12 mouse cellular contexts compared by ENCODE assay signal in genomic region chr1:75463652-75464204, GRCm38 (mm10). TPM values are rescaled to one million over a fixed set of nuclear protein-coding genes. Genes with fewer than 3 reads are reported as not detected.
DNase-seq lines count a peak whose midpoint lies in the region; ATAC-seq and TF ChIP-seq lines count a peak whose summit lies in the region.
"Had no signal": no experiment of that assay in that cellular context is flagged by ENCODE, and none has a peak within 500 bp of the region (broad histone marks: within the 10 kb centered on the region; RNA-seq: fewer than 3 reads in every experiment).

No protein-coding gene starts in this region.

- no peaks in the 10 kb centered on the region; the same call in 1 of the 2 replicates for H3K36me3 ChIP-seq in erythroblast, embryonic 14.5 days (ENCODE audit: control insufficient read depth)
- no peaks in the 10 kb centered on the region for H3K36me3 ChIP-seq in lung, embryonic 16.5 days (ENCODE audit: control insufficient read depth, insufficient read depth, low read length)
- no peaks in the 10 kb centered on the region for H3K36me3 ChIP-seq in liver, embryonic 14.5 days (replicated peaks; ENCODE audit: control insufficient read depth, insufficient read depth, low read depth)

- peaks cover 3% of the 10 kb centered on the region; the same call in 1 of the 2 replicates for H3K9me3 ChIP-seq in erythroblast, embryonic 14.5 days (ENCODE audit: control insufficient read depth, low read length)
- H3K9me3 ChIP-seq in lung, embryonic 16.5 days (ENCODE audit: control insufficient read depth, low read length): no peaks in the 10 kb centered on the region
- H3K9me3 ChIP-seq in liver, embryonic 14.5 days (ENCODE audit: control insufficient read depth, low read length): no peaks in the 10 kb centered on the region

- H3K27ac ChIP-seq in lung, embryonic 16.5 days (ENCODE audit: low read length): no peak overlapping the region
- no peak overlapping the region; the same call in 1 of the 2 replicates for H3K27ac ChIP-seq in liver, embryonic 14.5 days

- peak; percentile 70 for TF ChIP-seq EP300 in liver, embryonic 14.5 days (IDR thresholded peaks at IDR 0.05; ENCODE audit: low read depth)

- H3K4me3 ChIP-seq in erythroblast, embryonic 14.5 days (replicated peaks): peak overlapping the region; percentile 8
- H3K4me3 ChIP-seq in lung, embryonic 16.5 days (ENCODE audit: low read length): no peak overlapping the region
- peak overlapping the region in 1 of 2 experiments; percentile 17; a peak in 1 of 4 replicates for H3K4me3 ChIP-seq in liver, embryonic 14.5 days (ENCODE audit: insufficient read depth in 1 of 2, low read depth in 2 of 2, low read length in 2 of 2)

- 80% methylated on average over 5 of the region's 5 CpGs for WGBS in lung, embryonic 16.5 days
- 34% methylated on average over 5 of the region's 5 CpGs for WGBS in liver, embryonic 14.5 days (ENCODE audit: insufficient replicate concordance)

- H3K4me1 ChIP-seq in erythroblast, embryonic 14.5 days (ENCODE audit: control insufficient read depth): peaks cover 53% of the 10 kb centered on the region
- peaks cover 7% of the 10 kb centered on the region for H3K4me1 ChIP-seq in lung, embryonic 16.5 days (replicated peaks; ENCODE audit: control insufficient read depth, insufficient read depth, low read length)
- peaks cover 18 to 36% of the 10 kb centered on the region in 2 experiments for H3K4me1 ChIP-seq in liver, embryonic 14.5 days (replicated peaks; ENCODE audit: control insufficient read depth in 2 of 2, insufficient read depth in 2 of 2, low read length in 1 of 2)

- H3K4me2 ChIP-seq in lung, embryonic 16.5 days (ENCODE audit: low read depth, low read length): no peak overlapping the region
- H3K4me2 ChIP-seq in liver, embryonic 14.5 days (ENCODE audit: low read depth): peak overlapping the region; percentile 56

- TF ChIP-seq CTCF in liver, embryonic 14.5 days (IDR thresholded peaks at IDR 0.05; ENCODE audit: low read depth): no peak

- ATAC-seq in erythroblast, adult 5-6 weeks (replicated peaks; ENCODE audit: low FRiP score, poor library complexity, severe bottlenecking): no peak
- no peak for ATAC-seq in lung, embryonic 16.5 days (ENCODE audit: low read depth)
- ATAC-seq in liver, embryonic 14.5 days (ENCODE audit: insufficient read depth): peak; percentile 86

- no peak for DNase-seq in lung, postnatal 4 days
- peak in 2 of 3 experiments; percentile 50 to 58 for DNase-seq in liver, embryonic 14.5 days (ENCODE audit: low read depth in 3 of 3, low spot score in 3 of 3)
- peak; percentile 87 for DNase-seq in retina, postnatal 1 day
- no peak for DNase-seq in lung, postnatal 10 days
- no peak for DNase-seq in lung, postnatal 25 days (ENCODE audit: low spot score)
- DNase-seq: cerebellum, postnatal 36 days; right cerebral cortex, postnatal 25 days had no signal

- peak overlapping the region; percentile 31; the same call in 1 of the 2 replicates for H3K9ac ChIP-seq in lung, embryonic 16.5 days (ENCODE audit: low read length)
- H3K9ac ChIP-seq in liver, embryonic 14.5 days (replicated peaks): peak overlapping the region; percentile 1

- peaks cover 50% of the 10 kb centered on the region for H3K27me3 ChIP-seq in erythroblast, embryonic 14.5 days (ENCODE audit: control insufficient read depth)
- peaks cover 6% of the 10 kb centered on the region for H3K27me3 ChIP-seq in lung, embryonic 16.5 days (ENCODE audit: control insufficient read depth, insufficient read depth, low read depth, low read length)
- H3K27me3 ChIP-seq in liver, embryonic 14.5 days (ENCODE audit: control insufficient read depth, insufficient read depth, low read length): peaks cover 21% of the 10 kb centered on the region

RNA-seq across cellular contexts. Expression of gene Asic4, which starts 13.5 kb away (rescaled TPM):
- 0.02 TPM in 1 of 2 replicates, not detected in the other for polyA plus RNA-seq in erythroblast, embryonic 14.5 days (2012)
- not detected in 2 replicates for total RNA-seq in erythroblast, adult 5-6 weeks (2015; ENCODE audit: low replicate concordance)
- not detected in 2 replicates for total RNA-seq in erythroblast, adult 5-6 weeks (2017; ENCODE audit: low replicate concordance)
- polyA plus RNA-seq in lung, embryonic 16.5 days (2015; fragmentation: Nextera tagmentation; extraction: Ambion mirVana): 0.05 and 0.11 TPM in 2 replicates
- 0.03 TPM in 2 replicates for polyA plus RNA-seq in liver, embryonic 14.5 days (2012; rRNA removed)
- polyA plus RNA-seq in liver, embryonic 14.5 days (2014; fragmentation: Nextera tagmentation; extraction: Ambion mirVana): not detected in 2 replicates
- total RNA-seq: ES-E14; liver, adult 2 months had no signal
- polyA plus RNA-seq: liver, adult 2 months had no signal

RNA-seq across cellular contexts. Expression of gene Chpf, which starts 15.4 kb away (rescaled TPM):
- 0.26 and 0.30 TPM in 2 replicates for polyA plus RNA-seq in erythroblast, embryonic 14.5 days (2012)
- 0.42 TPM in 1 of 2 replicates, not detected in the other for total RNA-seq in erythroblast, adult 5-6 weeks (2015; ENCODE audit: low replicate concordance)
- total RNA-seq in erythroblast, adult 5-6 weeks (2017; ENCODE audit: low replicate concordance): 0.26 and 1.3 TPM in 2 replicates
- 22.9 and 25.2 TPM in 2 replicates for polyA plus RNA-seq in lung, embryonic 16.5 days (2015; fragmentation: Nextera tagmentation; extraction: Ambion mirVana)
- 5.0 and 5.2 TPM in 2 replicates for polyA plus RNA-seq in liver, embryonic 14.5 days (2012; rRNA removed)
- 2.8 and 3.6 TPM in 2 replicates for polyA plus RNA-seq in liver, embryonic 14.5 days (2014; fragmentation: Nextera tagmentation; extraction: Ambion mirVana)

RNA-seq across cellular contexts. Expression of gene Tmem198, which starts 15.6 kb away (rescaled TPM):
- 0.04 and 0.13 TPM in 2 replicates for polyA plus RNA-seq in erythroblast, embryonic 14.5 days (2012)
- not detected in 2 replicates for total RNA-seq in erythroblast, adult 5-6 weeks (2015; ENCODE audit: low replicate concordance)
- total RNA-seq in erythroblast, adult 5-6 weeks (2017; ENCODE audit: low replicate concordance): not detected in 2 replicates
- 0.65 and 1.3 TPM in 2 replicates for polyA plus RNA-seq in lung, embryonic 16.5 days (2015; fragmentation: Nextera tagmentation; extraction: Ambion mirVana)
- 0.13 and 0.18 TPM in 2 replicates for polyA plus RNA-seq in liver, embryonic 14.5 days (2012; rRNA removed)
- polyA plus RNA-seq in liver, embryonic 14.5 days (2014; fragmentation: Nextera tagmentation; extraction: Ambion mirVana): 0.09 TPM in 1 of 2 replicates, not detected in the other

RNA-seq across cellular contexts. Expression of gene Gmppa, which starts 28.0 kb away (rescaled TPM):
- polyA plus RNA-seq in erythroblast, embryonic 14.5 days (2012): 11.6 and 12.7 TPM in 2 replicates
- 2.9 and 14.4 TPM in 2 replicates for total RNA-seq in erythroblast, adult 5-6 weeks (2015; ENCODE audit: low replicate concordance)
- total RNA-seq in erythroblast, adult 5-6 weeks (2017; ENCODE audit: low replicate concordance): 6.1 and 20.1 TPM in 2 replicates
- 80.5 and 92.4 TPM in 2 replicates for polyA plus RNA-seq in lung, embryonic 16.5 days (2015; fragmentation: Nextera tagmentation; extraction: Ambion mirVana)
- 34.3 and 38.2 TPM in 2 replicates for polyA plus RNA-seq in liver, embryonic 14.5 days (2012; rRNA removed)
- polyA plus RNA-seq in liver, embryonic 14.5 days (2014; fragmentation: Nextera tagmentation; extraction: Ambion mirVana): 22.8 and 31.1 TPM in 2 replicates

RNA-seq across cellular contexts. Expression of gene Obsl1, which starts 42.5 kb away (rescaled TPM):
- 0.12 and 0.15 TPM in 2 replicates for polyA plus RNA-seq in erythroblast, embryonic 14.5 days (2012)
- not detected in 2 replicates for total RNA-seq in erythroblast, adult 5-6 weeks (2015; ENCODE audit: low replicate concordance)
- total RNA-seq in erythroblast, adult 5-6 weeks (2017; ENCODE audit: low replicate concordance): not detected in 2 replicates
- polyA plus RNA-seq in lung, embryonic 16.5 days (2015; fragmentation: Nextera tagmentation; extraction: Ambion mirVana): 46.3 and 48.0 TPM in 2 replicates
- 7.7 and 9.7 TPM in 2 replicates for polyA plus RNA-seq in liver, embryonic 14.5 days (2012; rRNA removed)
- polyA plus RNA-seq in liver, embryonic 14.5 days (2014; fragmentation: Nextera tagmentation; extraction: Ambion mirVana): 5.3 and 6.8 TPM in 2 replicates

Comparison
In these comparisons a context has a peak if more than half of its experiments do, and no peak if none do; other contexts are left out.
1. DNase-seq: peak in liver, embryonic 14.5 days (2 of 3) and retina, postnatal 1 day (single experiment); none in lung, postnatal 4 days (0 of 2), lung, postnatal 10 days (single experiment) and lung, postnatal 25 days (single experiment).